Mouse (Mus musculus): ENCODE results near the gene Dolk. TPM values are rescaled to one million over a fixed set of nuclear protein-coding genes. Genes with fewer than 3 reads are reported as not detected.

The Dolk gene
- total and polyA plus RNA-seq, 2 experiments from 2014 or later, result 34.8 to 37.7 TPM

- H3K4me1 ChIP-seq (ENCODE audit: insufficient read depth), result peaks cover 13% of the 10 kb centered on the region
- DNase-seq, result no peak
- TF ChIP-seq CTCF (IDR thresholded peaks at IDR 0.05; ENCODE audit: low read depth), result no peak
- H3K4me3 ChIP-seq (ENCODE audit: low read depth, low read length), result no peak within 1 kb of the TSS
- H3K27me3 ChIP-seq (ENCODE audit: insufficient read depth, low read length), result no peaks in the 10 kb centered on the region
- H3K9me3 ChIP-seq (ENCODE audit: low read length), result no peaks in the 10 kb centered on the region
- no peak for ATAC-seq
- H3K36me3 ChIP-seq (ENCODE audit: insufficient read depth), result peaks cover 49% of the 10 kb centered on the region
- WGBS, result 84% methylated on average over 2 of the region's 2 CpGs
- no peak within 1 kb of the TSS for H3K27ac ChIP-seq (ENCODE audit: low read depth, low read length)
- H3K9ac ChIP-seq, result no peak within 1 kb of the TSS
- H3K4me2 ChIP-seq (ENCODE audit: low read depth), result no peak within 1 kb of the TSS
Observed at GRCm38 (mm10) chr2:30240267-30240666, 45.9 kb downstream of the Dolk start, which contains the start of gene Gm28035. Gene Gm28035, plus strand, starts transcription at chr2:30240567.

- H3K36me3 ChIP-seq (ENCODE audit: insufficient read depth), result peaks cover 46% of the 10 kb centered on the region
- H3K4me2 ChIP-seq (ENCODE audit: low read depth), result no peak overlapping the region
- no peaks in the 10 kb centered on the region for H3K9me3 ChIP-seq (ENCODE audit: low read length)
- no peaks in the 10 kb centered on the region for H3K27me3 ChIP-seq (ENCODE audit: insufficient read depth, low read length)
- 66% methylated on average over 4 of the region's 4 CpGs for whole genome bisulfite sequencing
- no peak overlapping the region for H3K9ac ChIP-seq
- peaks cover 13% of the 10 kb centered on the region for H3K4me1 ChIP-seq (ENCODE audit: insufficient read depth)
- no peak for ATAC-seq
- H3K4me3 ChIP-seq (ENCODE audit: low read depth, low read length), result no peak overlapping the region
- H3K27ac ChIP-seq (ENCODE audit: low read depth, low read length), result no peak overlapping the region
- TF ChIP-seq CTCF (IDR thresholded peaks at IDR 0.05; ENCODE audit: low read depth), result no peak
- no peak for DNase-seq
Observed at GRCm38 (mm10) chr2:30239777-30240176, 46.4 kb downstream of the Dolk start.

GRCm38 (mm10) chr2:30238906-30239465, 47.1 kb downstream of the Dolk start:
- Histone ChIP-seq H3K27ac (ENCODE audit: low read depth, low read length) (no peak overlapping the region), H3K4me1 (ENCODE audit: insufficient read depth) (peaks cover 13% of the 10 kb centered on the region), H3K4me2 (ENCODE audit: low read depth) (peak overlapping the region; percentile 85), H3K9me3 (ENCODE audit: low read length) (no peaks in the 10 kb centered on the region), H3K4me3 (ENCODE audit: low read depth, low read length) (peak overlapping the region; percentile 96; the same call in 1 of the 2 replicates), H3K36me3 (ENCODE audit: insufficient read depth) (peaks cover 38% of the 10 kb centered on the region), H3K9ac (peak overlapping the region; percentile 73), H3K27me3 (ENCODE audit: insufficient read depth, low read length) (no peaks in the 10 kb centered on the region)
- WGBS, result 79% methylated on average over 3 of the region's 3 CpGs
- no peak for DNase-seq
- no peak for ATAC-seq
- TF ChIP-seq CTCF (IDR thresholded peaks at IDR 0.05; ENCODE audit: low read depth), result no peak

- H3K27ac ChIP-seq (ENCODE audit: low read depth, low read length), result peak overlapping the region; percentile 84
- under 1% methylated on average over 40 of the region's 42 CpGs for WGBS
- H3K4me3 ChIP-seq (ENCODE audit: low read depth, low read length), result peak overlapping the region; percentile 96
- no peaks in the 10 kb centered on the region for H3K27me3 ChIP-seq (ENCODE audit: insufficient read depth, low read length)
- ATAC-seq (peak; percentile 82), DNase-seq (peak; percentile 69)
- H3K4me2 ChIP-seq (ENCODE audit: low read depth), result peak overlapping the region; percentile 85
- peaks cover 13% of the 10 kb centered on the region for H3K4me1 ChIP-seq (ENCODE audit: insufficient read depth)
- TF ChIP-seq CTCF (IDR thresholded peaks at IDR 0.05; ENCODE audit: low read depth), result no peak
- H3K9me3 ChIP-seq (ENCODE audit: low read length), result no peaks in the 10 kb centered on the region
- H3K9ac ChIP-seq, result peak overlapping the region; percentile 73
- H3K36me3 ChIP-seq (ENCODE audit: insufficient read depth), result peaks cover 27% of the 10 kb centered on the region
Observed at GRCm38 (mm10) chr2:30237881-30238280, 48.3 kb downstream of the Dolk start.

- ATAC-seq (peak; percentile 98), DNase-seq (peak; percentile 99)
- H3K27me3 ChIP-seq (ENCODE audit: insufficient read depth, low read length), result no peaks in the 10 kb centered on the region
- H3K9ac ChIP-seq, result peak within 1 kb of the TSS; percentile 73
- WGBS, result 2% methylated on average over 67 of the region's 67 CpGs
- peaks cover 13% of the 10 kb centered on the region for H3K4me1 ChIP-seq (ENCODE audit: insufficient read depth)
- H3K36me3 ChIP-seq (ENCODE audit: insufficient read depth), result peaks cover 23% of the 10 kb centered on the region
- H3K4me2 ChIP-seq (ENCODE audit: low read depth), result peak within 1 kb of the TSS; percentile 85
- peak; percentile 57 for TF ChIP-seq CTCF (IDR thresholded peaks at IDR 0.05; ENCODE audit: low read depth)
- H3K4me3 ChIP-seq (ENCODE audit: low read depth, low read length), result peak within 1 kb of the TSS; percentile 96
- no peaks in the 10 kb centered on the region for H3K9me3 ChIP-seq (ENCODE audit: low read length)
- peak within 1 kb of the TSS; percentile 84 for H3K27ac ChIP-seq (ENCODE audit: low read depth, low read length)
Observed at GRCm38 (mm10) chr2:30237199-30237880, 48.8 kb downstream of the Dolk start, which contains the start of gene Lrrc8a. Gene Lrrc8a, plus strand, starts transcription at chr2:30237715.

- H3K27me3 ChIP-seq (ENCODE audit: insufficient read depth, low read length), result no peaks in the 10 kb centered on the region
- WGBS, result 3% methylated on average over 18 of the region's 18 CpGs
- H3K27ac ChIP-seq (ENCODE audit: low read depth, low read length), result peak overlapping the region; percentile 64
- peak overlapping the region; percentile 73 for H3K9ac ChIP-seq
- no peak for TF ChIP-seq CTCF (IDR thresholded peaks at IDR 0.05; ENCODE audit: low read depth)
- ATAC-seq (no peak), DNase-seq (no peak)
- H3K36me3 ChIP-seq (ENCODE audit: insufficient read depth), result peaks cover 16% of the 10 kb centered on the region
- H3K9me3 ChIP-seq (ENCODE audit: low read length), result no peaks in the 10 kb centered on the region
- H3K4me2 ChIP-seq (ENCODE audit: low read depth), result peak overlapping the region; percentile 85
- peak overlapping the region; percentile 96 for H3K4me3 ChIP-seq (ENCODE audit: low read depth, low read length)
- H3K4me1 ChIP-seq (ENCODE audit: insufficient read depth), result peaks cover 13% of the 10 kb centered on the region
Observed at GRCm38 (mm10) chr2:30236426-30237198, 49.5 kb downstream of the Dolk start.
